Mouse (Mus musculus): ENCODE data around the gene Myh9. TPM values are rescaled to one million over a fixed set of nuclear protein-coding genes. Genes with fewer than 3 reads are reported as not detected.

Gene Myh9
- 90.1 and 107 TPM in 2 replicates for polyA plus RNA-seq (2012; rRNA removed; ENCODE audit: low replicate concordance)

DNA sequence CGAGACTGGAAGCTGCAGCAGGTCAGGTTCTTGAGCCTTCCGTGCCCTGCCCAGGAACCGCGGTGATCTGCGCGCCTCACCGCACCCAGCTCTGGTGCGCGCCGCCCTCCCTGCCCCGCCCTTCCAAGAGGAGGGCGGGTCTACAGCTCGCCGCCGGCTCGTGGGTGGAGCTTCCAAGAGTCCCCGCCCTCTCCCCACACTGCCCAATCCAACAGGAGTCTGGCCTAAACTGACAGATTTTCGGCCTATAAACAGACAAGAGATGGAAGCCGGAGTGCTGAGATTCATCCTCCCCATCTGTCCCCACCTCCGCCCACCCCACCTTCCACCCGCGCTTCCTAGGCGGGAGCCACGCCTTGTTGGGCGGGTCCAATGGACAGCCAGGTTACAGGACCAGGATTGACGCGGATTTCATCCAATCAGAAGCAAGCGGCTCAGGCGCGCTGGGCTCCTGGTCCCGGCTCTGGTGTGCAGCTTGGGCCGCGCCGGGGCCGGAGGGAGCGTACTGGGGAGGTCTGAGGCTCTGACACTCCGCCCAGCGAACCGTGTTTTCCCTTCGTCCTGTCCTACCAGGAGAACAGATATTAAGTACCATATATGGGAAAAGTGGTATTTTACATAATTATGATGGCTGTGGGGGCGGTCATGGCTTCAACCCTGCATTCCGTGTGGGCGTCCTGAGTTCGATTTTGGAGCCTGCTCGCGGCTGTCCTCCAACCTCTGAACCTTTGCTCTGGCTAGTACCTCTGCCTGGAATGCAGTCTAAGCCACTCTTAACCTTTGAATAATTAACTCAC is at the start of gene Myh9:
Gene Myh9, minus strand, starts transcription at position 129 of the 797 bp plus-strand sequence.

DNA sequence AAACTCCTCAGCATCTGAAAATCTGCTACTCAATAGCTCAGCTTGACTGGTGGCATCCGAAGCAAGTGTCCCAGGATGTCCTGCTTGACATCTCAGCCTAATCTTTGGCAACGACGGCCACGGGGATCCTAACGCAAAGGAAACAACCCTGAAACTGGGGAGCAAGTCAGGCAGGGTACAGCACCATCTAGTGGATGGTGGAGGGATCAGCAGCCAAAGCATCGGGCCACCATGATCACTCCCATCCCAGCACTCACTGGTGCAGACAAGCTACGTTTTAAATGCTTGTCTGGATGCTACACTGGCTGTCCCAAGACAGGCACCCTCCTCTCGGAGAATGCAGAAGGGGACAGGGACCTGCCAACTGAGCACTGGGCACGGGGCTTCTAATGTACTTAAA is 85.1 kb downstream of the Myh9 start, which contains the start of gene Apol8:
Gene Apol8, minus strand, starts transcription at position 156 of the 400 bp plus-strand sequence.

DNA sequence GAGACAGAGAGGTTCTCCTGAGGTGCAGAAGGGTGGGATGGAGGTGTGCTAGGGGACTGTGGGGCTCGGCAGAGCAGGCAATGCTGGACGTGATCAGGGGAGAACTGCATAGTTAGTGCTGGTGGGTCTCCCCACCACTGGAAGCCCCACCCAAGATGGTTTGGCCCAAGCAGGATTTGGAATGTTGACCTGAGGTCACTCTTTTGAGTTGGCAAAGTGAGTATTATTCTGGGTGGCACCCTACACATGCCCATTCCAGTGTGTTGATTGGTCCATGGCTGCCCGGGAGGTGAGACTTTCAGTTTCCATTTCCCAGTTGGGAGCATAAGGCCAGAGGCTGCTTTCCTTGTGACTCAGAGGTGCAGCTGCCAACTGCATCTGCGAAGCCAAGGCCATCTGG is 113.2 kb downstream of the Myh9 start, which contains the start of gene Apol9b:
Gene Apol9b, plus strand, starts transcription at position 301 of the 400 bp plus-strand sequence.

Other genes starting within 250 kb of the Myh9 start
- 1.7 and 3.8 TPM in 2 replicates for gene Apol10b, start 246.1 kb downstream of the Myh9 start, polyA plus RNA-seq (2012; rRNA removed; ENCODE audit: low replicate concordance)
- gene Gm36245, start 242.9 kb downstream of the Myh9 start, polyA plus RNA-seq (2012; rRNA removed; ENCODE audit: low replicate concordance), result not detected in 2 replicates
- gene Apol11b, start 198.9 kb downstream of the Myh9 start, polyA plus RNA-seq (2012; rRNA removed; ENCODE audit: low replicate concordance), result 0.05 TPM in 1 of 2 replicates, not detected in the other
- gene Apol7e, start 143.3 kb downstream of the Myh9 start, polyA plus RNA-seq (2012; rRNA removed; ENCODE audit: low replicate concordance), result 0.40 and 0.49 TPM in 2 replicates
- 4.9 and 7.3 TPM in 2 replicates for gene Apol9b, start 113.1 kb downstream of the Myh9 start, polyA plus RNA-seq (2012; rRNA removed; ENCODE audit: low replicate concordance)
- 0.09 and 0.12 TPM in 2 replicates for gene Apol8, start 85.2 kb downstream of the Myh9 start, polyA plus RNA-seq (2012; rRNA removed; ENCODE audit: low replicate concordance)
- 259 and 277 TPM in 2 replicates for gene Txn2, start 86.8 kb upstream of the Myh9 start, polyA plus RNA-seq (2012; rRNA removed; ENCODE audit: low replicate concordance)
- gene Foxred2, start 114.5 kb upstream of the Myh9 start, polyA plus RNA-seq (2012; rRNA removed; ENCODE audit: low replicate concordance), result 5.3 and 9.2 TPM in 2 replicates
- 111 and 172 TPM in 2 replicates for gene Eif3d, start 128.6 kb upstream of the Myh9 start, polyA plus RNA-seq (2012; rRNA removed; ENCODE audit: low replicate concordance)